Mouse (Mus musculus) forebrain, embryonic 16.5 days (tissue): ENCODE data around the gene Ddx5. TPM values are rescaled to one million over a fixed set of nuclear protein-coding genes. Genes with fewer than 3 reads are reported as not detected.

Experiments
- ATAC-seq: fragments of 200-750 bp; cut with Nextera tagmentation; 2 replicates; pipeline ENCODE4 v1.8.0; 2017; ENCODE audit warnings: mild to moderate bottlenecking, moderate library complexity
- H3K27ac ChIP-seq: fragments of 300-500 bp; sonication (generic); 2 replicates; pipeline ENCODE4 v1.5.1; 2014; ENCODE audit warnings: low read length, control low read depth
- H3K27me3 ChIP-seq: fragments of 300-500 bp; sonication (generic); replicated peaks from 2 replicates; pipeline ENCODE4 v1.6.1; 2014; ENCODE audit warnings: low read length; ENCODE audit not compliant: control insufficient read depth, insufficient read depth
- H3K36me3 ChIP-seq: fragments of 300-500 bp; sonication (generic); 2 replicates; pipeline ENCODE4 v1.6.1; 2014; ENCODE audit not compliant: control insufficient read depth, insufficient read depth
- H3K4me1 ChIP-seq: fragments of 300-500 bp; sonication (generic); replicated peaks from 2 replicates; pipeline ENCODE4 v1.6.1; 2014; ENCODE audit warnings: low read length; ENCODE audit not compliant: control insufficient read depth, insufficient read depth
- H3K4me2 ChIP-seq: fragments of 300-500 bp; sonication (generic); 2 replicates; pipeline ENCODE4 v1.6.1; 2014; ENCODE audit warnings: mild to moderate bottlenecking, low read length, control low read depth
- H3K4me3 ChIP-seq: fragments of 300-500 bp; sonication (generic); replicated peaks from 2 replicates; pipeline ENCODE4 v1.5.1; 2014; ENCODE audit warnings: mild to moderate bottlenecking, low read length, control low read depth
- H3K9ac ChIP-seq: fragments of 300-500 bp; sonication (generic); replicated peaks from 2 replicates; pipeline ENCODE4 v1.6.1; 2014; ENCODE audit warnings: low read depth, low read length, control low read depth
- H3K9me3 ChIP-seq: fragments of 300-500 bp; sonication (generic); 2 replicates; pipeline ENCODE4 v1.6.1; 2016; ENCODE audit warnings: low read length; ENCODE audit not compliant: control insufficient read depth
- WGBS: fragments of 180-500 bp; shearing (Covaris S2); extraction: QIAGEN DNeasy Blood & Tissue Kit; methylation state at CpG from one replicate; pipeline ENCODE4 v1.1.7; 2014; 5-methylcytosine and 5-hydroxymethylcytosine counted together
- polyA plus RNA-seq: library from polyadenylated mRNA; unstranded; fragments of >200 nt; fragmentation: Nextera tagmentation; extraction: Ambion mirVana; gene quantifications from 2 replicates; pipeline ENCODE4 v1.2.1, GENCODE M21; 2015

The Ddx5 gene
- polyA plus RNA-seq, 1 experiment from 2014 or later, result 520 TPM

GRCm38 (mm10) chr11:106776960-106777359 lies 12.0 kb downstream of the Ddx5 start:
- H3K27me3 ChIP-seq, result no peaks in the 10 kb centered on the region
- no peak overlapping the region for H3K9ac ChIP-seq
- no peaks in the 10 kb centered on the region for H3K9me3 ChIP-seq
- H3K4me1 ChIP-seq, result peaks cover 13% of the 10 kb centered on the region
- no peak overlapping the region for H3K4me3 ChIP-seq
- no peak overlapping the region for H3K4me2 ChIP-seq
- no peak overlapping the region for H3K27ac ChIP-seq
- no peak for ATAC-seq
- 95% methylated on average over 4 of the region's 4 CpGs for WGBS
- peaks cover 15% of the 10 kb centered on the region for H3K36me3 ChIP-seq

- Histone ChIP-seq H3K36me3 (peaks cover 23% of the 10 kb centered on the region), H3K27ac (no peak overlapping the region), H3K9me3 (no peaks in the 10 kb centered on the region), H3K27me3 (no peaks in the 10 kb centered on the region), H3K4me1 (no peaks in the 10 kb centered on the region), H3K4me3 (no peak overlapping the region), H3K4me2 (no peak overlapping the region), H3K9ac (no peak overlapping the region)
- WGBS, result 90% methylated on average over 9 of the region's 9 CpGs
- no peak for ATAC-seq
These were observed 15.9 kb downstream of the Ddx5 start for GRCm38 (mm10) chr11:106773061-106773460.

GRCm38 (mm10) chr11:106770195-106770974 lies 18.6 kb downstream of the Ddx5 start:
- H3K9ac ChIP-seq, result no peak overlapping the region
- 97% methylated on average over 9 of the region's 9 CpGs for WGBS
- H3K4me3 ChIP-seq, result no peak overlapping the region
- no peak overlapping the region for H3K4me2 ChIP-seq
- ATAC-seq, result no peak
- H3K27ac ChIP-seq, result no peak overlapping the region
- peaks cover 29% of the 10 kb centered on the region for H3K36me3 ChIP-seq
- no peaks in the 10 kb centered on the region for H3K4me1 ChIP-seq
- no peaks in the 10 kb centered on the region for H3K9me3 ChIP-seq
- H3K27me3 ChIP-seq, result no peaks in the 10 kb centered on the region

- no peak for ATAC-seq
- H3K36me3 ChIP-seq, result peaks cover 23% of the 10 kb centered on the region
- H3K9ac ChIP-seq, result no peak overlapping the region
- no peak overlapping the region for H3K27ac ChIP-seq
- H3K9me3 ChIP-seq, result no peaks in the 10 kb centered on the region
- H3K4me3 ChIP-seq, result no peak overlapping the region
- WGBS, result 95% methylated on average over 4 of the region's 4 CpGs
- H3K27me3 ChIP-seq, result no peaks in the 10 kb centered on the region
- H3K4me2 ChIP-seq, result no peak overlapping the region
- H3K4me1 ChIP-seq, result no peaks in the 10 kb centered on the region
These were observed 21.5 kb downstream of the Ddx5 start for GRCm38 (mm10) chr11:106767516-106767915.

GRCm38 (mm10) chr11:106766611-106767162 lies 22.3 kb downstream of the Ddx5 start:
- Histone ChIP-seq H3K4me1 (no peaks in the 10 kb centered on the region), H3K27me3 (no peaks in the 10 kb centered on the region), H3K36me3 (peaks cover 19% of the 10 kb centered on the region), H3K4me2 (no peak overlapping the region), H3K4me3 (no peak overlapping the region), H3K27ac (no peak overlapping the region), H3K9ac (no peak overlapping the region), H3K9me3 (no peaks in the 10 kb centered on the region)
- no peak for ATAC-seq
- 92% methylated on average over 4 of the region's 4 CpGs for WGBS

GRCm38 (mm10) chr11:106762800-106763185 lies 26.2 kb downstream of the Ddx5 start:
- H3K9ac ChIP-seq, result no peak overlapping the region
- no peak for ATAC-seq
- peaks cover 6% of the 10 kb centered on the region for H3K36me3 ChIP-seq
- no peak overlapping the region for H3K4me2 ChIP-seq
- no peaks in the 10 kb centered on the region for H3K4me1 ChIP-seq
- H3K27me3 ChIP-seq, result no peaks in the 10 kb centered on the region
- WGBS, result 75% methylated on average over 9 of the region's 9 CpGs
- H3K27ac ChIP-seq, result no peak overlapping the region
- no peak overlapping the region for H3K4me3 ChIP-seq
- H3K9me3 ChIP-seq, result no peaks in the 10 kb centered on the region

- no peak overlapping the region for H3K27ac ChIP-seq
These were observed 26.7 kb downstream of the Ddx5 start for GRCm38 (mm10) chr11:106762139-106762799.

GRCm38 (mm10) chr11:106760511-106760910 lies 28.5 kb downstream of the Ddx5 start:
- 90% methylated on average over 5 of the region's 5 CpGs for WGBS
- H3K4me3 ChIP-seq, result no peak overlapping the region
- H3K9me3 ChIP-seq, result no peaks in the 10 kb centered on the region
- ATAC-seq, result no peak
- no peaks in the 10 kb centered on the region for H3K4me1 ChIP-seq
- H3K27me3 ChIP-seq, result no peaks in the 10 kb centered on the region
- no peak overlapping the region for H3K9ac ChIP-seq
- no peaks in the 10 kb centered on the region for H3K36me3 ChIP-seq
- H3K27ac ChIP-seq, result no peak overlapping the region
- H3K4me2 ChIP-seq, result no peak overlapping the region

More at GRCm38 (mm10) chr11:106762139-106762799, 26.7 kb downstream of the Ddx5 start:
- H3K4me3 ChIP-seq, result no peak overlapping the region
- ATAC-seq, result no peak
- 52% methylated on average over 5 of the region's 5 CpGs for WGBS
- no peak overlapping the region for H3K4me2 ChIP-seq
- H3K27me3 ChIP-seq, result no peaks in the 10 kb centered on the region
- no peaks in the 10 kb centered on the region for H3K9me3 ChIP-seq
- H3K9ac ChIP-seq, result no peak overlapping the region
- no peaks in the 10 kb centered on the region for H3K4me1 ChIP-seq
- H3K36me3 ChIP-seq, result peaks cover 2% of the 10 kb centered on the region; the same call in 1 of the 2 replicates

GRCm38 (mm10) chr11:106759028-106759427 lies 30.0 kb downstream of the Ddx5 start:
- H3K36me3 ChIP-seq, result no peaks in the 10 kb centered on the region
- H3K27ac ChIP-seq, result no peak overlapping the region
- no peak overlapping the region for H3K4me3 ChIP-seq
- no peaks in the 10 kb centered on the region for H3K4me1 ChIP-seq
- H3K9me3 ChIP-seq, result no peaks in the 10 kb centered on the region
- no peak for ATAC-seq
- no peak overlapping the region for H3K4me2 ChIP-seq
- H3K9ac ChIP-seq, result no peak overlapping the region
- no peaks in the 10 kb centered on the region for H3K27me3 ChIP-seq
- 93% methylated on average over 3 of the region's 3 CpGs for WGBS
